Mouse (Mus musculus) brain, embryonic 14.5 days (tissue): ENCODE measurements at regions not wholly inside any gene's neighbourhood (a gene's known extent, or its start where the extent isn't known, plus 50 kb on each side); places are given as distances from the start of the nearest gene placed in this dataset.

Experiments
- CTCF ChIP-seq: fragments of 200-500 bp; IDR thresholded peaks from 2 replicates; pipeline ENCODE4 v1.5.1; 2012; ENCODE audit warnings: inconsistent platforms, mild to moderate bottlenecking, moderate library complexity, borderline replicate concordance; ENCODE audit not compliant: insufficient read depth, insufficient read length; ENCODE audit errors: extremely low read depth
- POLR2A ChIP-seq: fragments of 200-500 bp; IDR thresholded peaks from 2 replicates; pipeline ENCODE4 v1.6.1; 2012; ENCODE audit warnings: mild to moderate bottlenecking, inconsistent platforms, borderline replicate concordance; ENCODE audit not compliant: poor library complexity, insufficient read depth, insufficient read length, severe bottlenecking; ENCODE audit errors: extremely low read depth

DNA sequence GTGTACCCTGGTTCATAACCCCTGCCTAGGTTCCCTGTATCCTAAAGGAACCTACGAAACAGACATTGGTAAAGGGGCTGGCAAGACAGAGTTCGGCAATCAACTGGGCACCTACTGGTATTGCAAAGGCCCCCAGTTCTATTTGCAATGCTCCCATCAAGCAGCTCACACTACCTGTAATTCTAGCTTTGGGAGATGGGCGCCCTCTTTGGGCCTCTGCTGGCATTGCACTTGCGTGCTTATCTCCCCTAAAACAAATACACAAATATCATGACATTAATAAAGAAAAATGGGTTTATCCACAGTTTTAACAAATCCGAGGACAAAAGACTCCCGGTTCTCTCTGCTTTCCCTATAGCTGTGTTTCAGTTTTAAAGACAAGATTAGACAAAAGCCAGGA, 61.5 kb upstream of the Gm11733 start:
- peak; percentile 39; the same call in 1 of the 2 replicates for TF ChIP-seq CTCF
- no peak for TF ChIP-seq POLR2A
